Mouse (Mus musculus) heart, embryonic 13.5 days (tissue): ENCODE measurements around the gene Pgm2l1. TPM values are rescaled to one million over a fixed set of nuclear protein-coding genes. Genes with fewer than 3 reads are reported as not detected.

Experiments
- ATAC-seq: fragments of 200-750 bp; cut with Nextera tagmentation; 2 replicates; pipeline ENCODE4 v1.8.0; 2017; ENCODE audit warnings: moderate TSS enrichment; ENCODE audit not compliant: insufficient number of reproducible peaks, low FRiP score, low TSS enrichment; ENCODE audit errors: extremely low read depth
- H3K27ac ChIP-seq: fragments of 300-500 bp; sonication (generic); replicated peaks from 2 replicates; pipeline ENCODE4 v1.5.1; 2015; ENCODE audit warnings: moderate library complexity, mild to moderate bottlenecking, inconsistent platforms
- H3K27me3 ChIP-seq: fragments of 300-500 bp; sonication (generic); replicated peaks from 2 replicates; pipeline ENCODE4 v1.6.1; 2015; ENCODE audit warnings: mild to moderate bottlenecking, inconsistent platforms
- H3K36me3 ChIP-seq: fragments of 300-500 bp; sonication (generic); 2 replicates; pipeline ENCODE4 v1.6.1; 2015; ENCODE audit warnings: mild to moderate bottlenecking, inconsistent platforms
- H3K4me1 ChIP-seq: fragments of 300-500 bp; sonication (generic); 2 replicates; pipeline ENCODE4 v1.6.1; 2015; ENCODE audit warnings: inconsistent platforms
- H3K4me2 ChIP-seq: fragments of 300-500 bp; sonication (generic); 2 replicates; pipeline ENCODE4 v1.6.1; 2015; ENCODE audit warnings: inconsistent platforms, mild to moderate bottlenecking, moderate library complexity
- H3K4me3 ChIP-seq: fragments of 300-500 bp; sonication (generic); 2 replicates; pipeline ENCODE4 v1.5.1; 2015; ENCODE audit warnings: moderate library complexity, mild to moderate bottlenecking, inconsistent platforms
- H3K9ac ChIP-seq: fragments of 300-500 bp; sonication (generic); 2 replicates; pipeline ENCODE4 v1.6.1; 2015; ENCODE audit warnings: inconsistent platforms, mild to moderate bottlenecking, moderate library complexity
- H3K9me3 ChIP-seq: fragments of 300-500 bp; sonication (generic); 2 replicates; pipeline ENCODE4 v1.6.1; 2016; ENCODE audit warnings: inconsistent platforms
- WGBS: fragments of 180-500 bp; shearing (Covaris S2); methylation state at CpG from one replicate; pipeline ENCODE4 v1.1.7; 2015; ENCODE audit warnings: mixed read lengths; 5-methylcytosine and 5-hydroxymethylcytosine counted together
- polyA plus RNA-seq: library from polyadenylated mRNA; unstranded; fragments of >200 nt; fragmentation: Nextera tagmentation; extraction: Ambion mirVana; gene quantifications from 2 replicates; pipeline ENCODE4 v1.2.1, GENCODE M21; 2015

Gene Pgm2l1
- 1.7 and 2.1 TPM in 2 replicates for polyA plus RNA-seq

- Histone ChIP-seq H3K9ac (peak within 1 kb of the TSS; percentile 89), H3K4me1 (peaks cover 8% of the 10 kb centered on the region), H3K27me3 (0 out of 2 replicates have a peak, but pooled peaks cover 4% of the 10 kb centered on the region), H3K27ac (peak within 1 kb of the TSS; percentile 89), H3K36me3 (no peaks in the 10 kb centered on the region), H3K4me3 (peak within 1 kb of the TSS; percentile 85), H3K9me3 (no peaks in the 10 kb centered on the region), H3K4me2 (peak within 1 kb of the TSS; percentile 100)
- ATAC-seq, result peak; percentile 97
- WGBS, result under 1% methylated on average over 54 of the region's 72 CpGs
These were observed at the start of gene Pgm2l1 for GRCm38 (mm10) chr7:100227158-100227875. Gene Pgm2l1 (plus strand): TSS chr7:100227394.

- no peaks in the 10 kb centered on the region for H3K36me3 ChIP-seq
- H3K4me2 ChIP-seq, result peak overlapping the region; percentile 92
- H3K27ac ChIP-seq, result no peak overlapping the region
- H3K27me3 ChIP-seq, result peaks cover 55% of the 10 kb centered on the region
- H3K4me3 ChIP-seq, result peak overlapping the region; percentile 56
- H3K4me1 ChIP-seq, result peaks cover 14% of the 10 kb centered on the region
- no peaks in the 10 kb centered on the region for H3K9me3 ChIP-seq
- H3K9ac ChIP-seq, result peak overlapping the region; percentile 75
- 7% methylated on average over 30 of the region's 30 CpGs for WGBS
- no peak for ATAC-seq
These were observed 48.9 kb upstream of the Pgm2l1 start for GRCm38 (mm10) chr7:100178016-100178890.

- no peaks in the 10 kb centered on the region for H3K9me3 ChIP-seq
- H3K27me3 ChIP-seq, result peaks cover 55% of the 10 kb centered on the region
- peak overlapping the region; percentile 75 for H3K9ac ChIP-seq
- peak overlapping the region; percentile 56 for H3K4me3 ChIP-seq
- H3K27ac ChIP-seq, result no peak overlapping the region
- H3K4me2 ChIP-seq, result peak overlapping the region; percentile 92
- 2% methylated on average over 15 of the region's 15 CpGs for WGBS
- ATAC-seq, result no peak
- H3K4me1 ChIP-seq, result peaks cover 14% of the 10 kb centered on the region
- H3K36me3 ChIP-seq, result no peaks in the 10 kb centered on the region
These were observed 48.3 kb upstream of the Pgm2l1 start for GRCm38 (mm10) chr7:100178891-100179233.

- no peaks in the 10 kb centered on the region for H3K36me3 ChIP-seq
- H3K4me3 ChIP-seq, result peak overlapping the region; percentile 56
- peaks cover 55% of the 10 kb centered on the region for H3K27me3 ChIP-seq
- H3K9ac ChIP-seq, result peak overlapping the region; percentile 75; the same call in 1 of the 2 replicates
- H3K9me3 ChIP-seq, result no peaks in the 10 kb centered on the region
- H3K4me1 ChIP-seq, result peaks cover 14% of the 10 kb centered on the region
- WGBS, result 51% methylated on average over 7 of the region's 7 CpGs
- ATAC-seq, result no peak
- no peak overlapping the region for H3K27ac ChIP-seq
- H3K4me2 ChIP-seq, result peak overlapping the region; percentile 92
These were observed 47.8 kb upstream of the Pgm2l1 start for GRCm38 (mm10) chr7:100179394-100179793.

- H3K4me1 ChIP-seq, result peaks cover 14% of the 10 kb centered on the region
- H3K27ac ChIP-seq, result no peak overlapping the region
- no peak overlapping the region for H3K9ac ChIP-seq
- peak overlapping the region; percentile 92 for H3K4me2 ChIP-seq
- H3K36me3 ChIP-seq, result no peaks in the 10 kb centered on the region
- no peaks in the 10 kb centered on the region for H3K9me3 ChIP-seq
- H3K4me3 ChIP-seq, result peak overlapping the region; percentile 56
- WGBS, result 56% methylated on average over 7 of the region's 7 CpGs
- no peak for ATAC-seq
- peaks cover 55% of the 10 kb centered on the region for H3K27me3 ChIP-seq
These were observed 47.3 kb upstream of the Pgm2l1 start for GRCm38 (mm10) chr7:100179836-100180407.

- Histone ChIP-seq H3K27me3 (peaks cover 52% of the 10 kb centered on the region), H3K9ac (no peak overlapping the region), H3K36me3 (no peaks in the 10 kb centered on the region), H3K4me3 (no peak overlapping the region), H3K4me2 (no peak overlapping the region), H3K9me3 (no peaks in the 10 kb centered on the region), H3K4me1 (peaks cover 14% of the 10 kb centered on the region), H3K27ac (no peak overlapping the region)
- 80% methylated on average over 2 of the region's 2 CpGs for WGBS
- ATAC-seq, result no peak
These were observed 46.0 kb upstream of the Pgm2l1 start for GRCm38 (mm10) chr7:100181176-100181575.

GRCm38 (mm10) chr7:100181614-100182013 is 45.6 kb upstream of the Pgm2l1 start:
- Histone ChIP-seq H3K9me3 (no peaks in the 10 kb centered on the region), H3K9ac (no peak overlapping the region), H3K27ac (no peak overlapping the region), H3K4me3 (no peak overlapping the region), H3K36me3 (no peaks in the 10 kb centered on the region), H3K27me3 (peaks cover 50% of the 10 kb centered on the region), H3K4me1 (peaks cover 14% of the 10 kb centered on the region), H3K4me2 (no peak overlapping the region)
- no peak for ATAC-seq
- 73% methylated on average over 3 of the region's 3 CpGs for WGBS

GRCm38 (mm10) chr7:100182388-100182787 is 44.8 kb upstream of the Pgm2l1 start:
- Histone ChIP-seq H3K4me2 (no peak overlapping the region), H3K27me3 (peaks cover 46% of the 10 kb centered on the region), H3K9ac (no peak overlapping the region), H3K9me3 (no peaks in the 10 kb centered on the region), H3K27ac (no peak overlapping the region), H3K4me3 (no peak overlapping the region), H3K36me3 (no peaks in the 10 kb centered on the region), H3K4me1 (peaks cover 14% of the 10 kb centered on the region)
- 71% methylated on average over 3 of the region's 3 CpGs for WGBS
- ATAC-seq, result no peak

GRCm38 (mm10) chr7:100187601-100188000 is 39.6 kb upstream of the Pgm2l1 start:
- H3K9ac ChIP-seq, result no peak overlapping the region
- no peaks in the 10 kb centered on the region for H3K9me3 ChIP-seq
- no peak overlapping the region for H3K4me2 ChIP-seq
- H3K4me3 ChIP-seq, result no peak overlapping the region
- WGBS, result 18% methylated on average over 7 of the region's 7 CpGs
- no peaks in the 10 kb centered on the region for H3K4me1 ChIP-seq
- H3K27me3 ChIP-seq, result peaks cover 32% of the 10 kb centered on the region; the same call in 1 of the 2 replicates
- H3K27ac ChIP-seq, result no peak overlapping the region
- H3K36me3 ChIP-seq, result no peaks in the 10 kb centered on the region
- no peak for ATAC-seq

- Histone ChIP-seq H3K4me3 (no peak overlapping the region), H3K27ac (no peak overlapping the region), H3K27me3 (peaks cover 38% of the 10 kb centered on the region; the same call in 1 of the 2 replicates), H3K9me3 (no peaks in the 10 kb centered on the region), H3K9ac (no peak overlapping the region), H3K4me2 (no peak overlapping the region), H3K36me3 (no peaks in the 10 kb centered on the region), H3K4me1 (no peaks in the 10 kb centered on the region)
- no peak for ATAC-seq
- WGBS, result 52% methylated on average over 4 of the region's 4 CpGs
These were observed 37.0 kb upstream of the Pgm2l1 start for GRCm38 (mm10) chr7:100190167-100190566.

- 1% methylated on average over 4 of the region's 4 CpGs for WGBS
- Histone ChIP-seq H3K4me1 (no peaks in the 10 kb centered on the region), H3K27me3 (peaks cover 38% of the 10 kb centered on the region; the same call in 1 of the 2 replicates), H3K36me3 (no peaks in the 10 kb centered on the region), H3K27ac (no peak overlapping the region), H3K9ac (no peak overlapping the region), H3K4me2 (no peak overlapping the region), H3K9me3 (no peaks in the 10 kb centered on the region), H3K4me3 (no peak overlapping the region)
- ATAC-seq, result no peak
These were observed 36.4 kb upstream of the Pgm2l1 start for GRCm38 (mm10) chr7:100190778-100191177.
